Mouse (Mus musculus) CH12F3 (cell line): ENCODE measurements around the gene Ttc39b.

Source experiments
- in situ Hi-C: fragments of 300-500 bp; cut with MboI; formaldehyde crosslinking; loops from 2 replicates; pipeline ENCODE4 v1.14.3; 2020; ENCODE audit warnings: low sequenced_read_pairs

Gene Ttc39b

DNA sequence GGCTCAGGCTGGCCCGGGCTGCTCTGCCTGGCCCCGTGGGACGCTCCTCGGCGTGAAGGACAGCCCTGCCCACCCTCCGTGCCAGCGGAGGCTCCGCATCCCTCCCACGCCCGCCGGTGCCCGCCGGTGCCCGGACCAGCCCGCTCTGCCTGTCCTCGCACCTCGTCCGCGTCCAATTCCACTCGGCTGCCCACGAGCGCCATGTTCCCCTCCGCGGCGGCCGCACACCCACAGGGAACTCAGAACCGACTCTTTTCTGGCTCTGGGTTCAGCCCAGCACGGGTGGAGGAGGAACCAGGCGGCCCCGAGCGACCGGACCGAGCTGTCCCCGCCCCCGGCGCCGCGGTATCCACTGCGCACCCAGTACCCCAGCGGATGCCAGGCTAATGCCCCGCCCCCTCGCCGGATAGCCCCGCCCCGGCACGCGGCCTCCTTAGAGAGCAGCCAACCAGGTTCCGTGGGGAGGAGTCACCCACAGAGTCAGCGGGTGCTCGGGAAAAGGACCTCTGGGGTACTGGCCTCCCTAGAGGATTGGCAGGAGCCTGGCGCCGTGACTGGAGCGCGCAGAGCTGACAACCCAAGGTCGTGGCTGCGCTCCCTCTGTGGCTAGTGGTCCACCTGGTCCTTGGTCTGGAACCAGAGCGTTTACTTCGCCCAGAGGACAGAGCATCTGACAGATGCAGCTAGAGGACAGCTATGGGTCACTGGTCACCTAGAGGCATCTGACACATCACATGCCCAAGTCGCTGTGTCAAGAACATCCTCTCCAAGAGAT is at the start of gene Ttc39b:
Ttc39b (minus strand) TSS at position 346 of the 775 bp plus-strand sequence.
- in situ Hi-C loops, result no loop called here

DNA sequence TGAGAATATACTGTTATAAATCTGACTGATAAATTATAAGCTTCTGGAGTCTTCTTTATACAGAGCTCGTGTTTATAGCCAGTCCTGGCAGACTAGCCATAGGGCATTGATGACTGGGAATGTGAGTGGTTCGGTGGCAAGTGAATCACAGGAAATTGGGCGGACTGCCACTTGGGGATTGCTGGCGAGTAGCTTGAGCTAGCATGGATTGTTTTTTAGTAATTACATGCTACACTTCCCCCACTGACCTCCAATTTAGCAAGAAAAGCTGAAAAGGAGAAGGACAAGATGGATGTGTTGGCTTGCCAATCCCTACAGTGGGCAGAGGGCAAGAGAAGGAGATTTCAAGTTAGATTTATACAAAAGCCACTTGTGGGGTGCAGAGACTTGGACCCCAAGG is 49.3 kb upstream of the Ttc39b start:
- in situ Hi-C loops, result no loop called here

DNA sequence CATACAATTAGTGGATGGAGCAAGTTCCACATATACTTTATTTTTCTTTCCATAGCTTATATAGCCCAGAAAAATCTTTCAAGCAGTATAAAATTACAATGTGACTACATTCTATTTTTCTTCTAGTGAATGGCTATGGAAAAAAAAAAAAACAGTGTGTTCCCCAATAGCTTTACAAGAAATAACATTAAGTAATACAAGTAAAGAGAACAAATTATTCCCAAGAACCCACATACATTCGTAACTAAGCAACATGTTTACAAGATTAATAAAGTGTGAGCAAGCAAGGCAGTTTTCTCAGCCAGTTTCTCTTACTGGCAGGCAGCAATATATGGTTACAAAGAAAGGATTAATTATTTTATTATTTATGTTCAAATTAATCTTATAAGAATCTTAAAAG is 33.7 kb upstream of the Ttc39b start:
- in situ Hi-C loops, result no loop called here

DNA sequence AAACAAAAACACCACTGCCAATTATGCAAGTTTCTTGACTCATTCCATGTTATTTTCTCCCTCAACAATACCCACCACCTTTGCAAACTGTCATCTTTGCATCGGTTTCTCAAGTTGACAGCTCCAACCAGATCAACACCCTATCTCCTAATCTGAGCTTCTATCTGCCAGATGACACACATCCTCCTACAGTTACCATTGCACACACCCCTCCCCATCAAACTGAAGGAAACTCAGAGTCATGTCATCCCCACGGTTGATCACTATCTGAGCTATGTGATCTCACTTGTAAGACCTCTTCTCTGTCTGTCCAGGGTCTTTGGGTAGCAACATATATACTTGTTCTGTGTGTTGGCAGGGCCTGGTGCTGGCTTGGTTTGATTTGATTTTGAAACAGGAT is 30.7 kb upstream of the Ttc39b start:
- in situ Hi-C loops, result no loop called here

DNA sequence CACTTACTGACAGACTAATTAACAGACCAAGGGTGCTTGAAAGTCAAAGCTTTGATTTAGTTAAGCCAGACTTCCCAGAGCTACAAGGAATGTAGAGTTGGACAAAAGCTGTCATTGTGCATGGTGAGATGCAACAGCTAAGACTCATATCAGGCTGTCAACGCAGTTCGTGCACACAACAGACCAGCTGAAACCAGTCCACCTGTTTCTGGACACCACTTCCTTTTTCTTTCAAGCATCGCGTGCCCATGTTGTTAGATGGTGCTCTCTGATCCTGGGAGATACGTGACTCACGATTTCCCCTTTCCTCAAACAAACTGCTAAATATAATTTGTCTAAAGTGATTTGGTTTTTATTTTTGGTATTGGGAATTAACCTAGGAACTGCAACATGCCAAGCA is 29.9 kb upstream of the Ttc39b start:
- in situ Hi-C loops, result no loop called here

DNA sequence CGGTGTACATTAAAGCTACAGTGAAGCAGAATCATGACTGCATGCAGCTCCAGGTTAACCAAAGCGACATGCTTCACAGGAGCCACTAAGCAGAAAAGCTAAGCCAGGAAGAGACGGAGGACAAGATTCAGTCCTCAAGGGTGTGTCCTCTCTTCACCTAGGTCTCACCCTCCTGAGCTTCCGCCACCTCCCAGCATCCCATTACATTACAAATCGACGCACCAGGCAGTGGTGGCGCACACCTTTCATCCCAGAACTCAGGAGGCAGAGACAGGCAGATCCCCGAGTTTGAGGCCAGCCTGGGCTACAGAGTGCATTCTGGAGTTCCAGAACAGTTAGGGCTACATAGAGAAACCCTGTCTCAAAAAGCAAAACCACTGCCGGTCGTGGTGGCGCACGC is 29.2 kb upstream of the Ttc39b start:
- in situ Hi-C loops, result no loop called here

DNA sequence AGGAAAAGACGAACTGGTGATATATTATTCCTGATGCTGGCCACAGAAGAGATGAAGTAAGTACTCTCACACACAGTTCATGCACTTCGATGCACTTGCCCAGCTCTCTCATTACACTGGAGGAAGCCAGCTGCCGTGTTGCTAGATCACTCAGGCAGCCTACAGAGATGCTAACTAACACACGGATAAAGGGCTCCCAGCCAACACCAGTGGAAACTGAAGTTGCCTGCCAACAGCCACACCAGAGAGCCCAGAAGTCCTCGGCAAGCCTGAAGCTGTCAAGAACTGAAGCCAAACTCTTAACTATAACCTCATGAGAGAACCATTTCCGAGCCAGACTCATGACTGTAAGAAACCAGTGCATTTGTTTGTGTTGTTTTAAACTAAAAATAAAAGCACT is 26.7 kb upstream of the Ttc39b start:
- in situ Hi-C loops, result no loop called here

DNA sequence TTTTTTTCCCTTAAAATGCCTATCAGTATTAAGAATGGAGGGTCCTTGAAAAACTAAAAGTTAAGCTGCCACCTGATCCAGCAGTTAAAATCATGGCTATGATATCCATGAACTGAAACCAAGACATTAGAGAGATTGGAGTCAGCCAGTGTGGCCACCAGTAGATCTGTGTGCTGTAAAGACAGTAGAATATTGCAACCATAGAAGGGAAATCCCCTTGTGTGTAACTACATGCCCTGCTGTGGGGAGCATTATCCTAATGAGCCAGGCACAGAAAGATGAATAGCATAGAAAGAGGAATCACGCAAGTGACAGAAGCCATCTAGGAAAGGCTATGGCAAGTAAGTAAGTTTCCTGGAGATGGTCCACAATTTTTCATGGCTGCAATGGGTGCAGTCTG is 24.9 kb upstream of the Ttc39b start:
- in situ Hi-C loops, result no loop called here

DNA sequence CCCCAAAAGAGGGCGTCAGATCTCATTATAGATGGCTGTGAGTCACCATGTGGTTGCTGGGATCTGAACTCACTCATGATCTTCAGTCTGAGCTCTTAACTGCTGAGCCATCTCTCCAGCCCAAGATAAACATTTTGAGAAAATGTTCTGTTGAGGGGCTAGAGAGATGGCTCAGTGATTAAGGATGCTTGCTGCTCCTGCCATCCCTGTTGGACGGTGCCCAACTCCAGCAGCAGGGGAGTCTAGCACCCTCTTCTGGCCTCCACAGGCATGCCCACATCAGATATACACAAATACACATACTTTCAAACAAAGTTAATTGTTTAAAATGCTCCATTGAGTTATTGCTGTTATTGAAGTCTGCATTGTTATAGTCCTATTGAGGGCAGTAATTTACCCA is 19.8 kb upstream of the Ttc39b start:
- in situ Hi-C loops, result no loop called here

DNA sequence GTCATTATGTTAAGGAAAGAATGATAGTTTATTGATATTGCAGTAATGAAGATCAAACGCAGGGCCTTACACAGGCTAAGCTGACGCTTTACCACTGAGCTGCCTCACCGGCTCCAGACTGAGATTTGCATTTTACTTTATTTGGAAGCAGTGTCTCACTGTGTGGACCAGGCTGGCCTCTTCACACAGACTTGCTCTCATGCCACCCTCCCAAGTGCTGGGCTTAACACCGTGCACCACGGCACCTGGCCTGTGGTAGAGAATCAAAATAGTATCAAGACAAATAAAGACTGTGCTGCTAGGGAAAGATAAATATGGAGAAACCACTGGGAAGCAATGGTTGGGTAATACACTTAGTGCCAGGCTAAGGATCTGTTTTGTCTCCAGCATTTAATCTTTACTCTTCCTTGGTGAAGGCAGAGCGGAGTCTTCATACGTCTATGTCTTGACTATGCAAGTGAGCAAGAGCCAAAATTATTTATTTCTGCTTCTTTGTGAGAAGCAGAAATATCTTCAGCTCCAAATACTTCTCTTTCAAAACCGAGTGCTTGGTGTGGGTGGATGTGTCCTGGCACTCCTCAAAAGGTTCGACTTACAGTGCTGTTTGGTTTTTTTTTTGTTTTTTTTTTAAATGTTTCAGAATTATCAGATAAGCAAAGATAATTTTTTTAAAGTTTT is 19.2 kb upstream of the Ttc39b start:
- in situ Hi-C loops, result no loop called here

DNA sequence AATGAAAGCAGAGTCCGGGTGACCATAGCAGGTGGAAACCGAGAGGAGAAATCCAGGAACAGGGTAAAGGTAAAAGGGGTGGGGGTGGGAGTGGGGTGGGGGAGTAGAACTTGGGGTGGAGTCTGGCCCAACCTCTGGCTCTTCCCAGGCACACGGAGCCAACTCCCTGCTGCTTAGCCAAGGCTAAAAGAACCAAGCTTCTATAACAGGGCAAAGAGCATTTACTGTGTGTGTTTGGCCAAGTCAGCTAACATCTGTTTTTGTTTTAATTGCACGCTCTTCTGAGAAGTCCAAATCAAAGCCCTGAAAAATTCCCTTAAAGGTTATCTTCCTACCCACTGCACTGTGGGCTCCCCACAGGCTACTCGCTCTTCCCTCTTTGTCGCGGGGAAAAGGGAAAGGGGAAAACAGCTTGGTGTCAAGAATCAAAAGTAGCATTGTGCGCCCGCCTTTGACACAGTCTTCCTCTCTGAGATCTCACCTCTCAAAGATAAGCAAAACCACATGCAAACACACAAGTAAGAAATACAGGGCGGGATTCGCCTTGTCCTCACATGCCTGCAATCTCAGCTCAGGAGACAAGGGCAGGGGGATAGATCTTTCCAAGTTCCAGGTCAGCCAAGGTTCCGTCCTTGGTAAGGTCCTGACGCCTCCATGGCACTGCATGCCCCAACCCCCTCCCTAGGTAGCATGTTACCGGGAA is 18.4 kb upstream of the Ttc39b start:
- in situ Hi-C loops, result no loop called here

DNA sequence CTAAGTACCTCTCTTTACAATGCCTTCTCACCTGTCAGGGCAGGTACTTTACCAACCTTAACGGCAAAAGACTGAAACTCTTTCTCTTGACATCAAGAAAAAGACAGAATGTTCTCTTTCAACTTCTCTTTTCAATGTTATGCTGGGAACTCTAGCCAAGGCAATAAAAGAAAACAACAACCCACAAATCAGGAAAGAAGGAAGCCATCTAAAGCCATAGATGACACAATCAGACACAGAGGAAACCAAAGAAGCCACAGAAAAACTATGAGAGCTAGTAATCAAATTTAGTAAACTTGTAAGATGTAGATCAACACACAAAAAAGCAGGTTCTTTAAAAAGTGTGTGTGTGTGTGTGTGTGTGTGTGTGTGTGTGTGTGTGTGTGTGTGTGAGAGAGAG is 15.3 kb upstream of the Ttc39b start:
- in situ Hi-C loops, result no loop called here

DNA sequence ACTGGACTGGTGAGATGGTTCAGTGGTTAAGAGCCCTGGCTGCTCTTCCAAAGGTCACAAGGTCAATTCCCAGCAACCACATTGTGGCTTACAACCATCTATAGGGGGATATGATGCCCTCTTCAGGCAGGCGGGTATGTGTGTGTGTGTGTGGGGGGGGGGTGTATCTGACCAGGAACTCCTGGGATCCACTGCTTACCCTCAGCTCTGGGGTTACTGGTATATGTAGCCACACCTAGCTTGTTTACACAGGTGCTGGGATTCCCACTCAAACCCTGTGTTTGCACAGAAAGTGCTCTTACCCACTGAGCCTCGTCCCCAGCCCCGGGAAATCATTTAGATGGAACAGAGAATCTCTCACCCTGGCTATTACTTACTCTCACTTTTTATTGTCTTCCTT is 13.7 kb upstream of the Ttc39b start:
- in situ Hi-C loops, result no loop called here

DNA sequence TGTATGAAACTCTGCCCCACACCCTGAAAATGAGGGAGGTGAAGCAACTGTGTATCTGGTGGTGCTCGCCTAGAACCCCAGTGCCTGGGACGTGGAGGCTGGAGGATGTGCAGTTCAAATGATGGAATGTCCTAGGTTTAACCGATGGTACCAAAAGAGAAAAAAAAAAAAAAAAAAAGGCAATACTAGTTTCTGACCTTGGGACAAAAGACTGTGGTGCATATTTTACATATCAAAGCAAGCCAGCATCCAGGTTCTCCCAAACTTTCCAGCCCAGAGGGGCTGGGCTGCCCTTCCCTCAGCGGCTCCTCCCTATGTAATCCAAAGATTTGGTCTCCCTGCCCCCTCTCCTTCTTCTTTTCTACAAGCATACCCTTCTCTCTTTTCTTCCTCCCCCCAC is 6.3 kb upstream of the Ttc39b start:
- in situ Hi-C loops, result no loop called here

DNA sequence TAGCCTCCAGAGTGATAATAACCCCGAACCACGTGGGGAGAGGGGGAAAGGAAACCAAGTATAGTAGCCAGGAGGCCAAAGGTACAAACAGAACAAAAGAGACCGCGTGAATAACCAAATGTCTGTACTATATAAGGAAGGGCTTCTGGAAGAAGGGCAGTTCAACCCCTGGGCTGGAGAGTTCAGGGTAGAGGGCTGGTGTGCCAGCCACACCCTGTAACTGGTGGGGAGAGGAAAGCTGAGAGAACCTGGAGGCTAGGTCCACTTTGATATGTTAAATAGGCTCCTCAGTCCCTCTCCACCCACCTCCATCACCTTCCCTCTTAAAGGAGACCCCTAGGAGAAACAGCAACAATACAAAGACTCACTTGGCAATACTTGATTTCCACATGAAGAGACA is 5.6 kb upstream of the Ttc39b start:
- in situ Hi-C loops, result no loop called here

DNA sequence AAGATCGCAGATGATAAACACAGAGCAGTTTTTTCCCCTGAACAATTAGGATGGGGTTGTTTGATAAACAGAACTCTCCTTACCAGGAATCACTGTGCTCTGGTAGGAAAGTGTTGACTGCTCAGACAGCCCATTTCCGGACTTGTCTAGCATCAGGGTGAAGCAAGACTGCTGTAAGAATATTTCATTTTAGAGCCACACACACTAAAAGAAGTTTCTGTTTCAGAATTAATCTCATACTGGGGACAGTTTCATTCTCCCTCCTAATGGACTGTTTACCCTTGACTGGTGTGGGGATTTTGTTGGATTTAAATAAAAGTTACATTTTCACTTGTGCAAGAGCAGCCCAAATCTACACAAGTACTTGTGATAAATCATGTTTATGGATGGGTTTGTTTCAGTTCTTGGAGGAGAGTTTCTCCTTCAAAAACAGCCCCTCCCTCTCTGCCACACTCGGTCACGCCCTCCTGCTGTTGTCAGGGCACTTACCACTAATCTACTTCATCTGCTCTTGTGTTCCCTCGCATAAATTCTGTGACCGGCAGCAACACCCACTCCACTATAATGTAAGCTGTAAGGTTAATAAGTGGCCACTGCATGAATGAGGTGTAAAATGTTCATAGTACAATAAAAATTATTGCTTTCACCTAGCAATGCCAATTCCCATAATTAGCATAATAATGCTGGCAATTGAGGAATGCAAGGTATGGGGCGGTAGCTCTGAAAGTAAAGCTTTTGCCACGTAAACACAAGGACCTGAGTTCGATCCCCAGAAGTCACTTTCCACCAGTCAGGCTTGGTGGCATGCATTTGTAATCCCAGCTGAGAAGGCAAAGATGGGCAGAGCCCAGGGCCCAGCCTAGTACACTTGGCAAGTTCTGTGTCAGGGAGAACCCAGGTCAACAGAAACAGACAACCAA is 4.2 kb upstream of the Ttc39b start:
- in situ Hi-C loops, result no loop called here

DNA sequence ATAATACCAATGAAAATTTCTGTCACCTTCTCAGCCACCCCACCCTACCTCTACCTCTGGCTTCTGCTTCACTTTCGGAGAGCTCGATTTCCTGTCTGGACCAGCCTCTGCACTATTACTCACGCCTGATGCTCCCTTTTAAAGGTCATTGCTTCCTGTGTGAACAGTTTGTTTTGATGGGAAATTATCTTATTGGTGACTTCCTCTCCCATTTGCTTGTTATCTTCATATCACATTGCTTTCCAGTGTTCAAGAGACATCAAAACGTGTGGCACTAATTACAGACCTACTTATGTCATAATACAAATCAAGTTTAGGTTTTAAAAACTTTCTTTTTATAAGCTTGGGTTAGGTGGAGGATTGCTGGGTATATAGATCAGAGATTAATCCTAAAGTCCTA is 3.5 kb upstream of the Ttc39b start:
- in situ Hi-C loops, result no loop called here

DNA sequence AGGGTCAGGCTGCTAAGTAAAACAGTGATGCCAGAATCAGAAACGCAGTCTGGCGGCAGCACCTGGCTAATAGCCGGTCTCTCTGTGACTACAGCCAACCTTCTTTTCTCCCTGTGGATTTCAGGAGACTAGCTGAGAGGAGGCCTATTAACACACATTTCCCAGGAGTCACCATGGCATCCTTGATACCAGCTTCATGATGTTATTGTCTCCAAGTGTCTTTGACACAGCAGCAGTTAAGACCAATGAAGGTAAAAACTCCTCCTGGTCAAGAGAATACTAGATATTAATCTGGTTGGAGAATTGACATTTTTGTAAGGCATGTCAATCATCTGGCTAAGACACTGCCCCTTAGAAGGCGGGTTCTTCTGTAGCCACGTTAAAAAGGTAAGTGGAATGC is 1.3 kb upstream of the Ttc39b start:
- in situ Hi-C loops, result no loop called here

DNA sequence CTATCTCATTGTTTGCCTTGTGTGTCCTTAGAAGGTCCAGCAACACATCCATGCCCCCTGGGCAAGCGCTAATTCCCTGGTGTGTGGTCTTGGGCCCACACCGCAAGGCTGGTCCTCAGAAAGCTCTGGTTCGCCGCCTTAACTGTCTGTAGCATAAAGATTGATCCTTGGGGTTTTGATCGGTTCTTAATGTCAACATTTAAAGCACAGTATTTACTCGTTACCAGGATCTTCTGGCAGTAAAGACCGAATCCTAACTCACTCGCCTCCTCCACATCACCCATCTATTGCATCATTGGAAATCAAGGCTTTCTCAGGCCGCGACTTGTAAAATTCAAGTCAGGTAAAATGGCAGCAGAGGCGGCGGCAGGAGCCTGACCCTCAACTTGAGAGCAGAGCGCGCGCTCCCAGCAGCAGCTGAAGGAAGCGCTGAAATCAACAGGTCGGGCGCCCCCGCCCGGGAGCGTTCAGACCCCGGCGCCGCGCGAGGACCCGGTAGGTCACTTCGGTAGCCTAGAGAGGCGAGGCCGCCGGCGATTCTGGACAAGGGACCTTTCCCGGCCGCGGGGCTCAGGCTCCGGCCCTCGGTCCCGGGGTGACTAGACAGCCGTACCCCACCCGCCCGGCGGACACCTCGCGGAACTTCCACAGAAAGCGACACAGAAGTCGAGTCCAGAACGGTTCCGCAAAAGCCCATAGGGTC is 703 bp downstream of the Ttc39b start:
- in situ Hi-C loops, result no loop called here

DNA sequence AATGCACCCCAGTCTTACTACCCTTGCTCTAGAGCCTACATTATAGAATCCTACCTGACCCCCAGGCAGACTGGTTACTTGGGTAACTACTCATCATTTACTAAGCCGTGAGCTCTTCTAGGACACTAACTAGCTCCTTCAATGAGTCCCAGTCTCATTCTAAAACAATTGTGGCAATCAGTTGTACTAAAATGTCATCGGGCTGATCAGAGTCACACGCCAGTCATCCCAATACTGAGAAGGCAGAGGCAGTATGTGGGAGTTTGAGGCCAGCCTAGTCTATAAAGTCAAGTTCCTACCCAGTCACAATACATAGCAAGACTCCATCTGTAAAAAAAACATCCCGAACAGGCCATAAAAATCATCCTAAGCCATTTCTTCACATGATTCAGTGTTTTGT is 4.3 kb downstream of the Ttc39b start:
- in situ Hi-C loops, result no loop called here
